Mouse (Mus musculus) liver, postnatal 0 days (tissue): ENCODE data around the gene Rbm44.

Experiments
- CTCF ChIP-seq: sonication (generic); IDR thresholded peaks from 2 replicates; pipeline ENCODE4 v1.5.1; 2016; ENCODE audit warnings: antibody characterized with exemption, low read depth
- EP300 ChIP-seq: IDR thresholded peaks from 2 replicates; pipeline ENCODE4 v1.6.1; 2016; ENCODE audit warnings: antibody characterized with exemption, low read depth, mild to moderate bottlenecking

GRCm38 (mm10) chr1:91193680-91194079, 48.8 kb downstream of the Rbm44 start:
- TF ChIP-seq EP300 (no peak), CTCF (no peak)
